Mouse (Mus musculus): ENCODE data around the gene Rpn1.

DNA sequence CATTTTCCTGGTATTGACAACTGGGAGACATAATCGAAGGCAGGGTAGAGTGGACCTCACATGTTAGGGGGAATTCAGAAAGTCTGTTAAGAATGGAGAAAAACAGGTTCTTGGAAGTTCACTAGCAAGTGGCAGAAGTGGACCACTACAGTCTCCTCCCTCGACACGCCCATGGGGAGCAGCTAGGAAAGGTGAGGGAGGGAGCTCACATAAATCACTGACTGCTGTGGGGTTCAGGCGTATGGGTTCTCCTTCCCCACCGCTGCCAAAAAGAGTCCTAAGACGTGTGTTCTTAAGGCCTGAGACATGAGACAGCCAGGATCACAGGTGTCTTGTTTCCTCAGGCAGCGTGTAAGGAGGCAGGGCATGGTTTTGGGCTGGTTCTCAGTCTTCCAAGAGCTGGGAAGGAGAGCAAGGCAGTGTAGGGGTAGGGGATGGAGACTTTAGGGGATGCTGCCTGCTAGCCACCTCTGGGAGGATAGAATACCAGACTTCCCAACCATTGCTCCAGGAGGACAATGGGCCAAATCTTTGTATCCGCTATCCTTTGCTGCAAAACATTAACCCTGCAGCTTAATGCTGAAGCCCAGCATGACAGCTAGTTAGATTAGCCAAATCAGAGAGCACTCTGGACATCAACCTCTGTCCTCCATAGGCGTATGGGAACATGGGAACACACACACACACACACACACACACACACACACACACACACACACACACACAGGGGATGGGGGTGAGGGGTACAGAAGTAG lies 30.0 kb upstream of the Rpn1 start:
- TF ChIP-seq CTCF (conservative IDR thresholded peaks at IDR 0.05; ENCODE audit: low read length) = no peak
- TF ChIP-seq NANOG (IDR thresholded peaks at IDR 0.05; ENCODE audit: borderline replicate concordance, low read length) = no peak

All from E14TG2a.4 (cell line).